Mouse (Mus musculus) liver, adult 2 months (tissue): ENCODE data around the gene Ugt2a1. TPM values are rescaled to one million over a fixed set of nuclear protein-coding genes. Genes with fewer than 3 reads are reported as not detected.
"Not testable (repeated sequence)": the region's sequence is repeated elsewhere in the genome, so short reads cannot be mapped to it uniquely, and the experiment has no call there.

Source experiments
- DNase-seq: peaks from one replicate; pipeline ENCODE4 v3.0.0-alpha.2; 2011; ENCODE audit warnings: low read depth, low spot score; ENCODE audit errors: extremely low read depth
- H3K27ac ChIP-seq: fragments of 200-500 bp; replicated peaks from 2 replicates; pipeline ENCODE4 v1.5.1; 2012; ENCODE audit warnings: low read depth, mild to moderate bottlenecking, control low read depth, inconsistent platforms, low read length; ENCODE audit not compliant: insufficient read depth
- H3K27me3 ChIP-seq: fragments of 200-500 bp; 2 replicates; pipeline ENCODE4 v1.6.1; 2012; ENCODE audit warnings: mild to moderate bottlenecking, moderate library complexity, low read length, inconsistent platforms; ENCODE audit not compliant: control insufficient read depth, insufficient read depth
- H3K36me3 ChIP-seq: fragments of 200-500 bp; 2 replicates; pipeline ENCODE4 v1.6.1; 2012; ENCODE audit warnings: low read length, inconsistent platforms; ENCODE audit not compliant: control insufficient read depth, insufficient read depth
- H3K4me1 ChIP-seq: fragments of 200-500 bp; 2 replicates; pipeline ENCODE4 v1.6.1; 2011; ENCODE audit warnings: low read length; ENCODE audit not compliant: control insufficient read depth, insufficient read depth
- H3K4me3 ChIP-seq: fragments of 200-500 bp; 2 replicates; pipeline ENCODE4 v1.5.1; 2011; ENCODE audit warnings: low read depth, mild to moderate bottlenecking, control low read depth, low read length, moderate library complexity; ENCODE audit not compliant: insufficient read depth
- H3K79me2 ChIP-seq: fragments of 200-500 bp; 2 replicates; pipeline ENCODE4 v1.6.1; 2012; ENCODE audit warnings: inconsistent platforms, mild to moderate bottlenecking, low read length, moderate library complexity; ENCODE audit not compliant: control insufficient read depth, insufficient read depth
- H3K9ac ChIP-seq: fragments of 200-500 bp; 2 replicates; pipeline ENCODE4 v1.6.1; 2012; ENCODE audit warnings: low read depth, mild to moderate bottlenecking, control low read depth, inconsistent platforms, low read length
- CTCF ChIP-seq: fragments of 200-500 bp; IDR thresholded peaks from 2 replicates; pipeline ENCODE4 v1.5.1; 2011; ENCODE audit warnings: low read depth, low read length, control low read depth
- POLR2A ChIP-seq: fragments of 200-500 bp; IDR thresholded peaks from 2 replicates; pipeline ENCODE4 v1.6.1; 2011; ENCODE audit warnings: low read length, control low read depth; ENCODE audit not compliant: insufficient read depth; ENCODE audit errors: extremely low read depth
- WGBS: fragments of 180-500 bp; shearing (Covaris S2); methylation state at CpG from one replicate; pipeline ENCODE4 v1.1.7; 2018; 5-methylcytosine and 5-hydroxymethylcytosine counted together
- polyA plus RNA-seq: library from polyadenylated mRNA; depleted of rRNA; stranded (reverse); fragments of >200 nt; gene quantifications from 2 replicates; pipeline ENCODE4 v1.2.3, GENCODE M21; 2012
- total RNA-seq: library from RNA; depleted of rRNA; stranded (reverse); fragments of >200 nt; gene quantifications from 2 replicates; pipeline ENCODE4 v1.2.3, GENCODE M21; 2014

Ugt2a1 gene
- total and polyA plus RNA-seq, 2 experiments = not detected

- no peak overlapping the region for H3K9ac ChIP-seq
- no peaks in the 10 kb centered on the region for H3K27me3 ChIP-seq
- no peak overlapping the region for H3K4me3 ChIP-seq
- H3K4me1 ChIP-seq = peaks cover 4% of the 10 kb centered on the region; the same call in 1 of the 2 replicates
- H3K36me3 ChIP-seq = no peaks in the 10 kb centered on the region
- TF ChIP-seq CTCF (no peak), POLR2A (no peak)
- DNase-seq = no peak
- H3K79me2 ChIP-seq = no peaks in the 10 kb centered on the region
- WGBS = 79% methylated on average over 1 of the region's 1 CpGs
- no peak overlapping the region for H3K27ac ChIP-seq
Observed at GRCm38 (mm10) chr5:87502687-87503086, 12.0 kb upstream of the Ugt2a1 start.

GRCm38 (mm10) chr5:87499341-87499740 lies 8.7 kb upstream of the Ugt2a1 start:
- H3K4me3 ChIP-seq = no peak overlapping the region
- TF ChIP-seq CTCF = no peak
- TF ChIP-seq POLR2A = no peak
- peak overlapping the region; percentile 57; the same call in 1 of the 2 replicates for H3K27ac ChIP-seq
- peak; percentile 69 for DNase-seq
- peaks cover 4% of the 10 kb centered on the region; the same call in 1 of the 2 replicates for H3K4me1 ChIP-seq
- H3K27me3 ChIP-seq = no peaks in the 10 kb centered on the region
- no peaks in the 10 kb centered on the region for H3K79me2 ChIP-seq
- H3K36me3 ChIP-seq = no peaks in the 10 kb centered on the region
- no peak overlapping the region for H3K9ac ChIP-seq

DNA sequence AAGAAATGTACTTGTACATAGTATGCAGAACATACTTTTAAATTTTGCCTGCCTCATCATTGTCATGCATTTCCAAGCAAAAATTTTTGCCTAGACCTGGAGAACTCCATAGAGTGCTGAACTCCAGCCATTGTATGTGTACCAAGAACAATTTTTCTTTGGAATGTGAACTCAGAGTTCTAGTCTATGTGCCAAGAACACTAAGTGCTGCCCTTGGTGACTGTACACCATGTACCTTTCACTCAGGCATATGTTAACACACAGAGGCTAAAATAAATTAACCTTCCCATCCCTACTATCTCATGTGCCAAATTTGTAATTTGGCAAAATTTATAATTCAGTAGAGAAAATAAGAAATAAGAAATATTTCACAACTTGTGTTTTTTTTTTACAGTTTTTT lies 8.3 kb upstream of the Ugt2a1 start:
- Histone ChIP-seq H3K27me3 (no peaks in the 10 kb centered on the region), H3K4me1 (peaks cover 4% of the 10 kb centered on the region; the same call in 1 of the 2 replicates), H3K36me3 (no peaks in the 10 kb centered on the region), H3K27ac (no peak overlapping the region), H3K79me2 (no peaks in the 10 kb centered on the region), H3K9ac (no peak overlapping the region), H3K4me3 (no peak overlapping the region)
- peak; percentile 80 for DNase-seq
- no peak for TF ChIP-seq POLR2A
- no peak for TF ChIP-seq CTCF

GRCm38 (mm10) chr5:87486706-87487105 lies 4.0 kb downstream of the Ugt2a1 start, which contains the start of gene Gm43638:
TSS of gene Gm43638 (minus strand) at chr5:87486806.
- not testable (repeated sequence) for H3K4me1 ChIP-seq, H3K79me2 ChIP-seq, H3K36me3 ChIP-seq, H3K4me3 ChIP-seq, H3K9ac ChIP-seq, DNase-seq, H3K27ac ChIP-seq, H3K27me3 ChIP-seq
- 90% methylated on average over 1 of the region's 1 CpGs for WGBS

- TF ChIP-seq CTCF (no peak), POLR2A (no peak)
- no peak for DNase-seq
Observed at GRCm38 (mm10) chr5:87482160-87482559, 8.5 kb downstream of the Ugt2a1 start, which contains the start of gene Ugt2a2. TSS of gene Ugt2a2 (minus strand) at chr5:87482260.

DNA sequence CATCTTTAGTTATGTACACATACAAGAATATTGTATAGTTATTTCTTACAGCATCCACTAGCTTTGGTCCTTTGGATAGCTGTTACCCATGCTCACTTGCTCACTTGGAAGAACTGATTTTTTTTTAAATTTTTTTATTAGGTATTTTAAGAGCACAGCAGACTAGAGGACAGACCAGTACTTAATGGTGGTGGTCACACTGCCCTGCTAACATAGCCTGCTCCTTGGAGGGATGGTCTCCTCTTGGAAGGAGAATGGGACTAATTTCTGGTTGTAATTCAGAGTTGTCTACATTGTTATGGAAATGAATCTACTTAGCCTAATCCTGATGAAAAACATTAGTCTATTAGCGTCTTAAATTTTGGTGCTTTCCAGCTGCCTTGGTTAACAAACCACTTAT lies 31.9 kb downstream of the Ugt2a1 start:
- Histone ChIP-seq H3K27ac (no peak overlapping the region), H3K4me1 (peaks cover 7% of the 10 kb centered on the region; the same call in 1 of the 2 replicates), H3K36me3 (no peaks in the 10 kb centered on the region), H3K9ac (no peak overlapping the region), H3K79me2 (no peaks in the 10 kb centered on the region), H3K4me3 (no peak overlapping the region), H3K27me3 (no peaks in the 10 kb centered on the region)
- no peak for DNase-seq
- WGBS = 91% methylated on average over 1 of the region's 1 CpGs
- TF ChIP-seq CTCF = no peak
- TF ChIP-seq POLR2A = no peak

More at GRCm38 (mm10) chr5:87482160-87482559, 8.5 kb downstream of the Ugt2a1 start, which contains the start of gene Ugt2a2:
- H3K79me2 ChIP-seq = no peaks in the 10 kb centered on the region
- H3K4me1 ChIP-seq = no peaks in the 10 kb centered on the region
- no peak within 1 kb of the TSS for H3K27ac ChIP-seq
- H3K9ac ChIP-seq = no peak within 1 kb of the TSS
- no peaks in the 10 kb centered on the region for H3K27me3 ChIP-seq
- 85% methylated on average over 5 of the region's 5 CpGs for WGBS
- H3K4me3 ChIP-seq = no peak within 1 kb of the TSS
- no peaks in the 10 kb centered on the region for H3K36me3 ChIP-seq
